Mouse (Mus musculus) layer of hippocampus, adult 11-12 months (tissue): ENCODE measurements around the gene C1qtnf2.

Source experiments
- DNase-seq: peaks from one replicate; pipeline ENCODE4 v3.0.0; 2022; ENCODE audit warnings: low spot score

Gene C1qtnf2

DNA sequence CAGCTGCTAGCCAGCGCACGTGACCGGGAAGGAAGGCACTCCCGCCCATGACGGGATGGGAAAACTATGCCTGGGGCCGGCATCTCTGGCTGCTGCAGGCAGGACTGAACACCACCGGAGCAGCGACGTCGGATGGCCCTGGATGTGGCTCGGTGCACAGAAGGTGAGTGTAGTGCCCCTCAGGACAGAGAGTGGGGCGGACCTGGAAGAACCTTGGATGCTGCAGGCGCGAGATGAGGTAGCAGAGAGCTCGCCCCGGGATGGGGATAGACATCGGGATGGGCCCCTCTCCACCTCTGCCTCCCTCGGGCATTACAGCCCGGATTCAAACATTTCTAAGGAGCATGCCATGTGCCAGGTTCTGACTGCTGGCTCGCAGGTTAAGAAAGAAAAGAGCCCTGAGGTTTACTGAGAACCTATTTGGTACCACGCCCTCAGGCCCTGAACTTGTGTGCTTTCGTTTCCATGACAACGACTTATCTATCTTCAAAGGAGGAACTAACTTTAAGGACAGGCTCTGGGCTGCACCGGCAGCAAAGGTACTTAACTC, at the start of gene C1qtnf2:
Gene C1qtnf2 (plus strand): TSS at position 52 of the 550 bp plus-strand sequence.
- peak; percentile 4 for DNase-seq

DNA sequence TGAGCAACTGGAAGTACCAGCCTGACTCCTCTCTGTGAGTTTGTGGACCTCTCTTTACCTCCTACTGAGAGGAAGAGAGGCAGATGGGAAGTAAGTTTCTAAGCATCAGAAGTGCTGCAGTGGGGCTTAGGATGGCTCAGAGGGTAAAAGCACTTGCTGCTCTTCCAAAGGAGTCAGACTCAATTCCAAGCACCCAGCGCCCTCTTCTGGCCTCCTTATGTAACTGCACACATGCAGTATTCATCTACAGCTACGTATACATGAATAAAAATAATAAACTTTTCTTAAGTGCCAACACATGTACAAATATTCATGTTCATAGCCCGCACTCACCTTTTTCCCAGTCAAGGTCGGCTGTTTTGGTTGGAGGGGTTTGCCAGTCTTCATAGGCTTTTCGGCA, 49.7 kb upstream of the C1qtnf2 start:
- no peak for DNase-seq

GRCm38 (mm10) chr11:43425166-43425709, 48.8 kb upstream of the C1qtnf2 start:
- no peak for DNase-seq

GRCm38 (mm10) chr11:43425824-43426413, 48.2 kb upstream of the C1qtnf2 start, which contains the start of gene Pttg1:
Gene Pttg1, minus strand, starts transcription at chr11:43426251.
- DNase-seq = peak; percentile 68

DNA sequence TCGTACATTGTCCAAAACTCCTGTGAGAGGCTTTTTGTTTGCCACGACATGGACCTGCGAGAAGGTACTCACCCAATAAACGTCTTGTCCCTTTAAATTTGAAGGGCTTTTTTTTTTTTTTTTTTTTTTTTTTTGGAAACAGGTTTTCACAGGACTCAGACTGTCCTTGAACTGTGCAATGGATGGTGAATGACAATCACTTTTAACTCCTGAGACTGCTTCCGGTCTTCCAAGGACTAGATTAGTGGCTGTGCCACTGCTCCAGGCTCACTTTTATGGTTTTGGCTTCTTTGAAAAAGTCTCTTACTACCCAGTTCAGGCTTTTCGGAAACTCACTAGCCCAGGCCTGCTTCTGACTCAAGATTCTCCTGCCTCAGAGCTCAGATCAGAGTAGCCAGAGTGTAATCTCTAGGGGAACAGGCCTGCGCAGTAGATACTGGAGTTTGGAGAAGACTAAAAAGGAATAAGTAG, 47.6 kb upstream of the C1qtnf2 start:
- DNase-seq = no peak

DNA sequence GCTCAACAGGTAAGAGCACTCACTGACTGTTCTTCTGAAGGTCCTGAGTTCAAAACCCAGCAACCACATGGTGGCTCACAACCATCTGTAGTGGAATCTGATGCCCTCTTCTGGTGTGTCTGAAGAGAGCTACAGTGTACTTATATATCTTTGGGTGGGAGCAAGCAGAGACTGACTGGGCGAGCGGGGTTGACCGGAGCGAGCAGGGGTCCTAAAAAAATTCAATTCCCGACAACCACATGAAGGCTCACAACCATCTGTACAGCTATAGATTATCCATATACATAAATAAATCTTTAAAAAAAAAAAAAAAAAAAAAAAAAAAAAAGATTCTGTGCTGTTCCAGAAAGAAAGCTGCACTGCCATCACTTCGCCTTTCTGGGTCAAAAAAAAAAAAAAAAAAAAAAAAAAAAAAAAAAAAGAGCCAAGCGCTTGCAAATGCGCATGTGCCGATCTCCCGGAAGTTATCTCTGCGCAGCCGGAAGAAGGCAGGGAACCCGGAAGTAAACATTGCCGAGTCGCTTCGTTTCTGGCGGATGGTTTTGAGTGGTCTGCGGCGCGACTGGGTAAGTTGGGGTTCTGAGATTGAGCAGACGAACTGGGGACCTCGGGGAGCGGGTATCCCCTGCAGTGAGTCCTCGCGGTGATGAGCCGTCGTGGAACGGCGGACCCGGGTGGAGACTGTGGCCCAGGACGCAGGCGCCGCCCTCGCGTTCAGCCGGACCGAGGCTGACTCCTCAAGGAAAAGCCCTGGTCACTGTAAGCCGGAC, 40.6 kb upstream of the C1qtnf2 start, which contains the start of gene Slu7:
Gene Slu7 (plus strand): TSS at position 491 of the 770 bp plus-strand sequence.
- peak; percentile 63 for DNase-seq

- no peak for DNase-seq
Observed at GRCm38 (mm10) chr11:43434024-43434407, 40.1 kb upstream of the C1qtnf2 start.

- DNase-seq = no peak
Observed at GRCm38 (mm10) chr11:43441121-43441520, 33.0 kb upstream of the C1qtnf2 start.

- DNase-seq = no peak
Observed at GRCm38 (mm10) chr11:43443183-43443582, 30.9 kb upstream of the C1qtnf2 start.

GRCm38 (mm10) chr11:43449916-43450315, 24.2 kb upstream of the C1qtnf2 start:
- no peak for DNase-seq

DNA sequence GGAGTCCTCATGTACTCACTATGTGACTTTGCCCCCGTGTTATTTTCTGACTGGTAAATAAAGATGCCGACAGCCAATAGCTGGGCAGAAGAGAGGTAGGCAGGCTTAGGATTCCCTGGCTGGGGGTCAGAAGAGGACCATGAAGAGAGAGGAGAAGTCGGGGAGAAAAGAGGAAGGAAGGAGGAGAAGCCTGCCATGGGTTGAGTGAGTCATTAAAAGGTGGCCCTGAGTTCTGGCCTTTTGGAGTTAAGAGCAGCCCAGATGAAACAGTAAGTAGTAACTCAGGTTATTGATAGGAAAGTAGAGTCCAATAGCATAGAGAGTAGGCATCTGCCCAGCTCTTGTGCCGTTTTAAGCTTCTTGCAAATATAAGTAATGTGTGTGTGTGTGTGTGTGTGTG, 22.8 kb upstream of the C1qtnf2 start:
- no peak for DNase-seq

- no peak for DNase-seq
Observed at GRCm38 (mm10) chr11:43452266-43452665, 21.8 kb upstream of the C1qtnf2 start.

DNA sequence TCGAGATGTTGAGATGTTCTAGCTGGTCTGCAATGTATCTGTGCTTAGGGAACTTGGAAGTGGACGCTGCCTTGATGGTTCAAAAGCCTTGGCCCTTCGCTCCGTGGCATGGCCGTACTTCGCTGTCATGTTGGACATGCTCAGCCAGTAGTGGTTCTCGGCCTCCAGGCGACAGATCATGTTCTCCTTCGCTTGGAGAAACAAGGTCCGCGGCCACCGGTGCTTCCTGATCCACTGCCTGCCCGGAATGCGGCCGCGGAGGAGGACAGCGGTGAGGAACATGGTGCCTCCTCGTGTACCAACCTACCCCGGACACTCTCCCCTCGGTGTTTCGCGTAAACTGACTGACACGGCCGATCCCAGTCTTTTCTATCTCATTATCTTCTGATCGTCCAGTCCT, 10.9 kb upstream of the C1qtnf2 start:
- peak; percentile 1 for DNase-seq

GRCm38 (mm10) chr11:43470118-43470517, 4.0 kb upstream of the C1qtnf2 start:
- DNase-seq = peak; percentile 1

- DNase-seq = peak; percentile 2
Observed at GRCm38 (mm10) chr11:43470881-43471820, 2.9 kb upstream of the C1qtnf2 start.

- peak; percentile 1 for DNase-seq
Observed at GRCm38 (mm10) chr11:43473115-43473514, 961 bp upstream of the C1qtnf2 start.

DNA sequence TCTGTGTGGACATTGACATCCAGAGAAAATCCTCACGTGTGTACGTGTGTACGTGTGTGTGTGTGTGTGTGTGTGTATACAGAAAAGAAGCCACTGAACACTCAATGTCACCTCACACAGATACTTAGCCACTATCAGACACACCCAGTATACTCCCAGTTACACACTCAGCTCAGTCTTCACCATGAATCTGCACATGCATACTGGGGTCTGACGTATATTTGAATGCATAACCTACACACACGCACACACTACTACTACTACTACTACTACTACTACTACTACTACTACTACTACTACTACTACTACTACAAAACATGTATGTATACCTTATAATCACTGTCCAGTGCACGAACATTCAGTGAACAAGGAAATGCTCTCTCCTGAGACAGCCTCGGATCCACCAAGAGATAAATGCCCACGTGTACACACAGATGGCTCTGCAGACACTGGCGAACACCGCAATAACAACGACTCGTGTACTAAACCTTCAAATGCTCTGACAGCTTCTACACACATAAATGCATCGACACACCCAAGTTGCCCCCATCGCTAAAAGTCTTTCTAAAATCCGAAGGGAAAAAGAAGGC, 346 bp upstream of the C1qtnf2 start:
- no peak for DNase-seq

DNA sequence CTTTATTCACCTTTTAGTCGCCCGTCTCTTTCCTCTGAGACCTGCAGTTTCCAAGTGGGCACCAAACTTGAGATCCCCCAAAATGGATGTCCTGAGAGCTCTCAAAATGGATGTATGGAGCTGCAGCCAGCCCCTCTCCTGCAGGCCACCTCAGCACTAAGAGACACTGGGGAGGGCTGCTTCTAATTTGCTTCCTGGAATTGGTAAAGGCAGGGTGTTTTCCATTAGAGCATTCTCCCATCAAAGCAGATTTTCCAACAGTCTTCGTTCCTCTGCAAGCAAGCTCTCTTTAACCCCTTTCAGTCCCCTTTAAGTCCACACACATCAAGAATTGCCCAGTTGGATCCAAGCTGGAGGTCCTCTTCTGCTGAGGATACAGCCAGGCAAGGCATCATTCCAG, 5.3 kb downstream of the C1qtnf2 start:
- peak; percentile 0 for DNase-seq

GRCm38 (mm10) chr11:43480561-43480960, 6.5 kb downstream of the C1qtnf2 start:
- peak; percentile 1 for DNase-seq

DNA sequence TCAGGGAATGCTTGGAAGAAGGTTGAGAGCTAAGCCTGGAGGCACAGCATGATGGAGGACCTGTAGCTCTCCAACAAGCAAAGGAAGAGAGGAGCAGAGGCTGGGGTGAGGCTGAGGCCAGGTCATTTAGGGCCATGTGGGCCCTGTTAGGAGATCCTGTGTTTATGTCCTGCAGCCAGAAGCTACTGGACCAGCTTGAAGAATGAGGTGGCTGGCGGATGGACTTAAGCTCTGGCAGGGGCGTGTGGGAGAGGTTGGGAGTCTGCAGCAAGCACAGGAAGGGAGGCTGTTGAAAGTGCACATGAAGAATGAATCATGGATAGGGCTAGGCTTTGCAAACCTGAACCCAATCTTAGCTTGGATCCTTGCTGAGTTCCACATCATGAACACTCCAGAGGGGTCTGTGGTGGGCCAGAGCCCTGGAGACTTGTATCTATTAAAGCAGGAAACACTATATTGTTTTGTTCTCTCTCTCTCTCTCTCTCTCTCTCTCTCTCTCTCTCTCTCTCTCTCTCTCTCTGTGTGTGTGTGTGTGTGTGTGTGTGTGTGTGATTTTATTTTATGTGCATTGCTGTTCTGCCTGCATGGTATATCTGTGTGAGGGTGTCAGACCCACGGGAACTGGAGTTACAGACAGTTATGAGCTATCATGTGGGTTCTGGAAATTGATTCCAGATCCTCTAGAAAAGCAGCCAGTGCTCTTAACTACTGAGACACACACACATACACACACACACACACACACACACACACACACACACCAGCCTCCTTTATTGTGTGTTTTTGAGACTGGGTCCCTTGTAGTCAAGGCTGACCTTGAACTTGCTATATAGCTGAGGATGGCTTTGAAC, 7.8 kb downstream of the C1qtnf2 start:
- DNase-seq = no peak
